Mouse (Mus musculus) heart, postnatal 0 days (tissue): ENCODE data around the gene Elp5.

Experiments used
- CTCF ChIP-seq: IDR thresholded peaks from 2 replicates; pipeline ENCODE4 v1.5.1; 2016; ENCODE audit warnings: antibody characterized with exemption, control low read depth, low read depth
- EP300 ChIP-seq: IDR thresholded peaks from 2 replicates; pipeline ENCODE4 v1.6.1; 2016; ENCODE audit warnings: antibody characterized with exemption, low read depth

- TF ChIP-seq CTCF (peak; percentile 96), EP300 (0 out of 2 replicates have a peak, but pooled peaks have one; percentile 78)
Measured at GRCm38 (mm10) chr11:69948763-69949150, 33.6 kb downstream of the Elp5 start.
